Comparison of ENCODE assay signal across 19 mouse cellular contexts in genomic region chr9:8185433-8185832, GRCm38 (mm10). TPM values are rescaled to one million over a fixed set of nuclear protein-coding genes. Genes with fewer than 3 reads are reported as not detected.
"Had no signal": no experiment of that assay in that cellular context is flagged by ENCODE, and none has a peak within 500 bp of the region (broad histone marks: within the 10 kb centered on the region; RNA-seq: fewer than 3 reads in every experiment).

No protein-coding gene starts in this region.

- H3K36me3 ChIP-seq: limb, embryonic 15.5 days; liver, embryonic 12.5 days; midbrain, embryonic 15.5 days; neural tube, embryonic 12.5 days had no signal

- ATAC-seq: inflammation-experienced regulatory T-cells, adult 6 months; intestine, postnatal 0 days; liver, embryonic 12.5 days; midbrain, embryonic 15.5 days had no signal

- H3K4me2 ChIP-seq: limb, embryonic 15.5 days; liver, embryonic 12.5 days; lung, embryonic 14.5 days; midbrain, embryonic 11.5 days; midbrain, embryonic 15.5 days; neural tube, embryonic 12.5 days had no signal

- DNase-seq: layer of hippocampus, adult 9-11 months; layer of hippocampus, postnatal 36 days; lung, embryonic 14.5 days; lung, postnatal 10 days; right cerebral cortex, postnatal 4 days; spleen, adult 18-20 months; thymus, adult 18-20 months; thymus, postnatal 14 days had no signal

- H3K4me1 ChIP-seq: limb, embryonic 15.5 days; liver, embryonic 12.5 days; megakaryocyte, embryonic 14.5 days; midbrain, embryonic 15.5 days; neural tube, embryonic 12.5 days had no signal

- H3K9ac ChIP-seq: limb, embryonic 15.5 days; liver, embryonic 12.5 days; lung, embryonic 14.5 days; midbrain, embryonic 15.5 days; neural tube, embryonic 12.5 days had no signal

- H3K27me3 ChIP-seq: limb, embryonic 15.5 days; liver, embryonic 12.5 days; midbrain, embryonic 15.5 days; neural tube, embryonic 12.5 days had no signal

- H3K4me3 ChIP-seq: limb, embryonic 15.5 days; liver, embryonic 12.5 days; megakaryocyte, embryonic 14.5 days; midbrain, embryonic 15.5 days; neural tube, embryonic 12.5 days had no signal

- H3K9me3 ChIP-seq: limb, embryonic 15.5 days; liver, embryonic 12.5 days; megakaryocyte, embryonic 14.5 days; midbrain, embryonic 15.5 days; neural tube, embryonic 12.5 days had no signal

- H3K27ac ChIP-seq: limb, embryonic 15.5 days; liver, embryonic 12.5 days; macrophage; midbrain, embryonic 15.5 days; neural tube, embryonic 12.5 days had no signal

RNA-seq across cellular contexts. Expression of gene Cep126, which starts 51.3 kb away (rescaled TPM):
- total RNA-seq: monocyte, adult 5-6 weeks; neutrophil, adult 5-6 weeks had no signal
- polyA plus RNA-seq: inflammation-experienced regulatory T-cells, adult 6 months had no signal
